Mouse (Mus musculus): Measurements from ENCODE around the gene Hist1h3e.
"Not testable (repeated sequence)": the region's sequence is repeated elsewhere in the genome, so short reads cannot be mapped to it uniquely, and the experiment has no call there.

- TF ChIP-seq POLR2A (IDR thresholded peaks at IDR 0.05; ENCODE audit: control insufficient read depth, extremely low read depth, insufficient read depth, low read length, poor library complexity); CTCF (IDR thresholded peaks at IDR 0.05; ENCODE audit: borderline replicate concordance, control insufficient read depth, extremely low read depth, insufficient read depth, low read length, poor library complexity): not testable (repeated sequence)
These were observed 12.5 kb upstream of the Hist1h3e start for GRCm38 (mm10) chr13:23574546-23575170.

Data from thymus, adult 2 months (tissue).